Mouse (Mus musculus): ENCODE measurements around the gene St6gal1. TPM values are rescaled to one million over a fixed set of nuclear protein-coding genes. Genes with fewer than 3 reads are reported as not detected.

Gene St6gal1
- total RNA-seq, 1 experiment from 2014 or later: 27.3 TPM

DNA sequence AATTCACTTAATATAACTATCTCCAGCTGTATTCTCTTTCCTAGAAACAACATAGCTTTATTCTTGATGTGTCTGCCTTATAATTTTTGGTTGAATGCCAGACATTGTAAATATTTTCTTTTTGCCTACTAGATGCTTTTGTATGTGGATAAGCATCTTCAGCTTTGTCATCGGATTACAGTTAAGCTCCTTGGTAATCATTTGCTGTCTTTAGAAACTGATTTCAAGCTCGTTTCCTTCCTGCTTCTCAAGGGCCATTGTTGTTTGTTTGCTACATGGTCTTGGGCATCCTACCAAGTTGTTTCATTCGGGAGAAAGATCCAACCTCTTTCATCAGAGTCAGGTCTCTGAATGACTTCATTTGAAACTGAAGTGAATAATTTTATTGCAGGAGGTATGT, 144.6 kb downstream of the St6gal1 start:
- ATAC-seq (replicated peaks; ENCODE audit: insufficient number of reproducible peaks, low FRiP score, low TSS enrichment, poor library complexity, severe bottlenecking): no peak

DNA sequence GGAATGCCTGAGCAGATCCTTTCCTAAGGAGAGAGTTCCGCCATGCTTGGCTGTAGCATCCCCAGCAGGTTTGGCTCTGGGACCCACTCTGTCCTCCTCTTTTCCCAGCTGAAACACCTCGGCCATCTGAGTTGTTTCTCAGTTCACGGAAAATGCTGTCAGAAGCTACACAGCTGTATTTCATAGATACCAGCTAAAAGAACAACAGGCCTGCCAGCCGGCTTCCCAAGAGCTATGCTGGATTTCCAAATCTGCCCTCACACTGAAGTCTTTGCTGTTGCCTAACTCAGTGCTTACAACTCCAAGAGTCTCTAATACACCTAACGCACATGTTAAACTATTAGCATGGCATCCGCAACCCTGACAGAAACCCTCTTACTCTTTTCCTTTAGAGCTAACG, 146.2 kb downstream of the St6gal1 start:
- no peak for ATAC-seq (replicated peaks; ENCODE audit: insufficient number of reproducible peaks, low FRiP score, low TSS enrichment, poor library complexity, severe bottlenecking)

DNA sequence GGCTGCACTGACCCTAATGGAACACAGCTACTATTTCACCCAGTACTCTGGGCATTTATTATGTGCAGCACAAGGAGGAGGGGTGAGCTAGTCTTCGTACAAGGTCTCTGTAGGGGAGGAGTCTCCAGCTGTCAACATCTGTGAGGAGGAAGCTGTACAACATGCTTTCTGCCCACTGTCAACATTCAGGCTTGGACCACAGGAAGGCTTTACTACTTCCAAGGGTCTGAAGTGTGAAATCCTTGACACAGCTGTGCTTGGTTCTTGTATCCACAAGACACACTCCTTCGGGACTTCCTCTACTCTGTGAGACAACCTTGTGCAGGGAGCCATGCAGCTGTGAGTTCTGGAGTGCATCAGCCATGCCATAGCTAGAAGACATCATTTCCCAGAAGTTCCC, 147.8 kb downstream of the St6gal1 start:
- ATAC-seq (replicated peaks; ENCODE audit: insufficient number of reproducible peaks, low FRiP score, low TSS enrichment, poor library complexity, severe bottlenecking): no peak

DNA sequence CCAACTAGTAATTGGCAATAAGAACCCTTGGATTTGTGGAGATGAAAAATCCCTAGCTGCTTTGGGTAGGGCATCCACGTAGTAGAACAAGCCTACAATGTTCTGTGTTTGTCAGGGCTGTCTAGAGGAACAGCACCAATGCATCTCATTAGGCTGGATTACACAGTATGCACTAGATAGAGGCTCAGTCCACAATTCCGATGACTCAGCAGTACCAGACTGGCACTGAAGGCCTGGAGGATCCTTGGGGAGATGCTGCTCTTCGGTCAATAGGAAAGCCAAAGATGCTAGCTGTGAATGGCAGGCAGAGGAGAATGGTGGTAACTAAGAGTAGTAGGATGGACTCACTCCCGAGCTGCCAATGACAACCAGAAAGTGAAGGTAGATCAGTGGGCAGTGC, 149.5 kb downstream of the St6gal1 start:
- ATAC-seq (replicated peaks; ENCODE audit: insufficient number of reproducible peaks, low FRiP score, low TSS enrichment, poor library complexity, severe bottlenecking): no peak

GRCm38 (mm10) chr16:23374938-23375337, 150.4 kb downstream of the St6gal1 start:
- peak; percentile 62 for ATAC-seq (replicated peaks; ENCODE audit: insufficient number of reproducible peaks, low FRiP score, low TSS enrichment, poor library complexity, severe bottlenecking)

DNA sequence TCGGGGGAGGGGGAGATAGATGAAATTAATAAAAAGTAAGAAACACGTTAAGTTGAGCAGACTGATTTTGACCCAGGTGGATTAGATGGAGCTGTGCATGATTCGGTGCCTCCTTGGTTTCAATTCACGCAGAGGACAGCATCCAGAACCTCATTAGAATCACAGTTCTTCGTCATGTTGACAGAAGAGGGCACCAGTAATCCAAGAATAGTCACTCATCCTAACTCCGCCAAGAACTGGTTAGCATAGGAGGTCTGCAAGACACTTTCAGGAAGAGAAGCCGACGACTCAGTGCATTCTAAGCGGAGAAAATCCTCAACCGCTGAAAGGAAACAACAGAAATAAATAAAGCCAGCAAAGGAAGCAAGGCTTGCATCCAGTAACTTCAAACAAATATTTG, 151.6 kb downstream of the St6gal1 start:
- ATAC-seq (replicated peaks; ENCODE audit: insufficient number of reproducible peaks, low FRiP score, low TSS enrichment, poor library complexity, severe bottlenecking): no peak

GRCm38 (mm10) chr16:23379536-23380230, 155.1 kb downstream of the St6gal1 start:
- ATAC-seq (replicated peaks; ENCODE audit: insufficient number of reproducible peaks, low FRiP score, low TSS enrichment, poor library complexity, severe bottlenecking): no peak

GRCm38 (mm10) chr16:23384304-23384703, 159.8 kb downstream of the St6gal1 start:
- no peak for ATAC-seq (replicated peaks; ENCODE audit: insufficient number of reproducible peaks, low FRiP score, low TSS enrichment, poor library complexity, severe bottlenecking)

GRCm38 (mm10) chr16:23397931-23398330, 173.4 kb downstream of the St6gal1 start:
- ATAC-seq (replicated peaks; ENCODE audit: insufficient number of reproducible peaks, low FRiP score, low TSS enrichment, poor library complexity, severe bottlenecking): no peak

- ATAC-seq (replicated peaks; ENCODE audit: insufficient number of reproducible peaks, low FRiP score, low TSS enrichment, poor library complexity, severe bottlenecking): no peak
These were observed 176.9 kb downstream of the St6gal1 start for GRCm38 (mm10) chr16:23401463-23401862.

DNA sequence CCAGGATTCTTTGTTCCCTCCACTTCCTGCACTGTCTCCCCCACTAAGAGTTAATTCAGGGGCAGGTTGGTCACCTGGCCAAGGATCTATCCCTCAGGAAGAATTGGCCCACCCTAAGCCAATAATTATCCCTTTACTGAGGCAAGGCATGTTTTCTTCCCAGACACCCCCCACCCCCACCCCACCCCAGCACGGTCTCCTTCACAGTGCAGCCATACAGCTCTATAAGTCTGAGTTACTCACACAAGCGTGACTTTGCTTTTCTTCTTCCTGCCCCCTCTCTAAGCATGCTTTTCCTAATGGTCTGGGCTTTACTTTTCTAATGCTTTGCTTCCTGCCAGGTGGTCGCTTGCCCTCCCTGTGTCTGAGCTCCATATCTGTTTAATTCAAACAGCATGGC, 177.4 kb downstream of the St6gal1 start:
- ATAC-seq (replicated peaks; ENCODE audit: insufficient number of reproducible peaks, low FRiP score, low TSS enrichment, poor library complexity, severe bottlenecking): no peak

- ATAC-seq (replicated peaks; ENCODE audit: insufficient number of reproducible peaks, low FRiP score, low TSS enrichment, poor library complexity, severe bottlenecking): peak; percentile 56; the same call in 1 of the 2 replicates
These were observed 178.6 kb downstream of the St6gal1 start for GRCm38 (mm10) chr16:23403008-23403755.

Other genes starting within 250 kb of the St6gal1 start
- not detected in 3 replicates for gene Kng2, start 195.3 kb upstream of the St6gal1 start, total RNA-seq (2017)
- gene Kng1, start 166.9 kb upstream of the St6gal1 start, total RNA-seq (2017): not detected in 3 replicates
- 1,626 to 2,036 TPM (median 1,817 TPM) in 3 replicates for gene Eif4a2, start 117.3 kb upstream of the St6gal1 start, total RNA-seq (2017)
- gene Rfc4, start 97.0 kb upstream of the St6gal1 start, total RNA-seq (2017): 6.0 to 13.5 TPM (median 12.6 TPM) in 3 replicates
- not detected in 3 replicates for gene Adipoq, start 78.2 kb upstream of the St6gal1 start, total RNA-seq (2017)
- not detected in 3 replicates for gene Rtp1, start 204.4 kb downstream of the St6gal1 start, total RNA-seq (2017)